Mouse (Mus musculus) urinary bladder, postnatal 4 days (tissue): Measurements from ENCODE around the gene Svopl.

Experiments used
- DNase-seq, 2 experiments: peaks; one replicate each; pipeline ENCODE4 v3.0.0; 2021 to 2022; ENCODE audit warnings: low spot score in 2 of 2

Gene Svopl

GRCm38 (mm10) chr6:38031924-38032540, 14.8 kb downstream of the Svopl start:
- no peak for DNase-seq

- DNase-seq: no peak
Measured at GRCm38 (mm10) chr6:38028205-38028604, 18.6 kb downstream of the Svopl start.

GRCm38 (mm10) chr6:38027771-38028170, 19.0 kb downstream of the Svopl start:
- DNase-seq: no peak

GRCm38 (mm10) chr6:38023284-38023683, 23.5 kb downstream of the Svopl start:
- DNase-seq: no peak

- DNase-seq: no peak
Measured at GRCm38 (mm10) chr6:38021406-38021805, 25.4 kb downstream of the Svopl start.

- DNase-seq: no peak
Measured at GRCm38 (mm10) chr6:38012829-38013228, 34.0 kb downstream of the Svopl start.

- no peak for DNase-seq
Measured at GRCm38 (mm10) chr6:38007459-38007858, 39.3 kb downstream of the Svopl start.

GRCm38 (mm10) chr6:37967386-37967785, 79.4 kb downstream of the Svopl start:
- no peak for DNase-seq

- no peak for DNase-seq
Measured at GRCm38 (mm10) chr6:37951306-37951705, 95.5 kb downstream of the Svopl start.

GRCm38 (mm10) chr6:37936498-37936897, 110.3 kb downstream of the Svopl start:
- DNase-seq: no peak
